Mouse (Mus musculus): ENCODE measurements at regions not wholly inside any gene's neighbourhood (a gene's known extent, or its start where the extent isn't known, plus 50 kb on each side); places are given as distances from the start of the nearest gene placed in this dataset.
A peak's percentile ranks its signal among the peaks of the same experiment; 100 is the strongest.

GRCm38 (mm10) chr2:146625166-146625751 is 113.1 kb upstream of the Ralgapa2 start:
- TF ChIP-seq CTCF (IDR thresholded peaks at IDR 0.05; ENCODE audit: low read depth, low read length) (no peak), POLR2A (IDR thresholded peaks at IDR 0.05; ENCODE audit: extremely low read depth, insufficient read depth, low read length) (no peak)
- H3K27me3 ChIP-seq (ENCODE audit: control insufficient read depth, insufficient read depth, low read length), result no peaks in the 10 kb centered on the region
- no peaks in the 10 kb centered on the region for H3K4me1 ChIP-seq (ENCODE audit: control insufficient read depth, insufficient read depth, low read length)
- no peak overlapping the region for H3K9ac ChIP-seq (ENCODE audit: low read depth, low read length)
- H3K79me2 ChIP-seq (ENCODE audit: control insufficient read depth, insufficient read depth, low read length), result no peaks in the 10 kb centered on the region
- no peak for DNase-seq (ENCODE audit: extremely low read depth, low read depth, low spot score)
- WGBS, result 67% methylated on average over 5 of the region's 5 CpGs
- no peak overlapping the region for H3K4me3 ChIP-seq (ENCODE audit: insufficient read depth, low read depth, low read length)
- no peak overlapping the region for H3K27ac ChIP-seq (replicated peaks; ENCODE audit: insufficient read depth, low read depth, low read length)
- H3K36me3 ChIP-seq (ENCODE audit: control insufficient read depth, insufficient read depth, low read length), result no peaks in the 10 kb centered on the region

GRCm38 (mm10) chr2:146626531-146626930 is 114.4 kb upstream of the Ralgapa2 start:
- Histone ChIP-seq H3K4me1 (ENCODE audit: control insufficient read depth, insufficient read depth, low read length) (no peaks in the 10 kb centered on the region), H3K27me3 (ENCODE audit: control insufficient read depth, insufficient read depth, low read length) (no peaks in the 10 kb centered on the region), H3K4me3 (ENCODE audit: insufficient read depth, low read depth, low read length) (no peak overlapping the region), H3K36me3 (ENCODE audit: control insufficient read depth, insufficient read depth, low read length) (no peaks in the 10 kb centered on the region), H3K27ac (replicated peaks; ENCODE audit: insufficient read depth, low read depth, low read length) (no peak overlapping the region), H3K79me2 (ENCODE audit: control insufficient read depth, insufficient read depth, low read length) (no peaks in the 10 kb centered on the region), H3K9ac (ENCODE audit: low read depth, low read length) (no peak overlapping the region)
- DNase-seq (ENCODE audit: extremely low read depth, low read depth, low spot score), result peak; percentile 39
- TF ChIP-seq CTCF (IDR thresholded peaks at IDR 0.05; ENCODE audit: low read depth, low read length) (no peak), POLR2A (IDR thresholded peaks at IDR 0.05; ENCODE audit: extremely low read depth, insufficient read depth, low read length) (no peak)
- 20% methylated on average over 1 of the region's 1 CpGs for WGBS

GRCm38 (mm10) chr2:146630179-146630578 is 118.0 kb upstream of the Ralgapa2 start:
- 67% methylated on average over 3 of the region's 3 CpGs for WGBS
- no peak for TF ChIP-seq CTCF (IDR thresholded peaks at IDR 0.05; ENCODE audit: low read depth, low read length)
- TF ChIP-seq POLR2A (IDR thresholded peaks at IDR 0.05; ENCODE audit: extremely low read depth, insufficient read depth, low read length), result no peak

DNA sequence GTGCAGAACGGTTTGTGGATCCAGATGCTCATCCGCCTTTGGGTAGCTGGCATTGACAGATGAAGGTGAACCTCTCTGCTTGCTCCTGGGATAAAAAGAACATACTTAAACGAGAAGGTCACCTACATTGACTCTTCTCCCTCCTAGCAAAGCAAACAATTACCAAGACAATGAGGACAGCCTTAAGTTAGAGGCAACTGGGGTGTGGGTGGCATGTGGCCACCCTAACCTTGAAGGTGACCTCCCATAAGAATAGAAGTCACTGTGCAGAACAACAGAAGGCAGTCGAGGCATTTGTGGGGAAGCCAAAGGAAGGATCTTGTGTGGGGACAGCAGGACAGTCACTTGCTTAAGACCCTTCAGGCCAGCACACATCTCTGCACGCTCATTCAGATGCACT is 119.0 kb upstream of the Ralgapa2 start:
- no peak for DNase-seq (ENCODE audit: extremely low read depth, low read depth, low spot score)
- Histone ChIP-seq H3K27ac (replicated peaks; ENCODE audit: insufficient read depth, low read depth, low read length) (no peak overlapping the region), H3K9ac (ENCODE audit: low read depth, low read length) (no peak overlapping the region), H3K4me3 (ENCODE audit: insufficient read depth, low read depth, low read length) (no peak overlapping the region), H3K79me2 (ENCODE audit: control insufficient read depth, insufficient read depth, low read length) (no peaks in the 10 kb centered on the region), H3K36me3 (ENCODE audit: control insufficient read depth, insufficient read depth, low read length) (no peaks in the 10 kb centered on the region), H3K4me1 (ENCODE audit: control insufficient read depth, insufficient read depth, low read length) (no peaks in the 10 kb centered on the region), H3K27me3 (ENCODE audit: control insufficient read depth, insufficient read depth, low read length) (no peaks in the 10 kb centered on the region)
- WGBS, result 69% methylated on average over 5 of the region's 5 CpGs
- TF ChIP-seq POLR2A (IDR thresholded peaks at IDR 0.05; ENCODE audit: extremely low read depth, insufficient read depth, low read length), result no peak
- no peak for TF ChIP-seq CTCF (IDR thresholded peaks at IDR 0.05; ENCODE audit: low read depth, low read length)

More at GRCm38 (mm10) chr2:146630179-146630578, 118.0 kb upstream of the Ralgapa2 start:
- Histone ChIP-seq H3K4me3 (ENCODE audit: insufficient read depth, low read depth, low read length) (no peak overlapping the region), H3K4me1 (ENCODE audit: control insufficient read depth, insufficient read depth, low read length) (no peaks in the 10 kb centered on the region), H3K27ac (replicated peaks; ENCODE audit: insufficient read depth, low read depth, low read length) (no peak overlapping the region), H3K36me3 (ENCODE audit: control insufficient read depth, insufficient read depth, low read length) (no peaks in the 10 kb centered on the region), H3K9ac (ENCODE audit: low read depth, low read length) (no peak overlapping the region), H3K79me2 (ENCODE audit: control insufficient read depth, insufficient read depth, low read length) (no peaks in the 10 kb centered on the region), H3K27me3 (ENCODE audit: control insufficient read depth, insufficient read depth, low read length) (no peaks in the 10 kb centered on the region)
- no peak for DNase-seq (ENCODE audit: extremely low read depth, low read depth, low spot score)

DNA sequence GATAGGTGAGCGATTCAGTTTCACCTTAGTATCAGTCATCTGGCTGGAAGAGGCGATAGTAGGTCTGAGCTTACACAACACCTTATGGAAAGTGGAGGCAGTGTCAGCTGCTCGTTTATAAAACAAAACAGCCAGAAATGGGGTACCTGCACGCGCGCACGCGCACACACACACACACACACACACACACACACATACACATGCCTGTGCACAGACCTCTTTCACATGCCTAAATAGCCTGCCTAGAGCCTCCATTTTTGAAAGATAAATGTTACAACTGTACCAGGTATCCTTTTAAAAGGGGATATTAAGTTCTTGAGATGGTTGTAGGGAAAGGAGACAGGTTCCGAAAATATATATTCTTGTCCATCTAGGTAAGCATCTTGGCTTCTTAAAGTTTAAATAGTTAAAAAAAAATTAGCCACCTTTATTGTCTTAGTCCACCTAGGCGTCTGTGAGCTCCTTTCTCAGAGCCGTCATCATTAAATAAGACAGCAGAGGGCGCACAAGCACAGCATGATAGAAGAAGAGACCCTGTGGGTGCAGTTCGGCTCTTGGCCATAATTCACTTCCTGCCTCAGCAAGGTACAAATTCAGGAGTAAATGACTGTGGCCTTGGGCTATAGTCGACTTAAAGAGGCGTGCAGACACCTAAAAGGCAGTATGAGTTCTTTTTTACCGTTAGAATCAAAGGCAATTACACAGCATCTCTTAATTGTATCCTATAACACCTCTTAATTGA is 121.4 kb upstream of the Ralgapa2 start:
- peak; percentile 52; the same call in 1 of the 2 replicates for TF ChIP-seq CTCF (IDR thresholded peaks at IDR 0.05; ENCODE audit: low read depth, low read length)
- no peak for TF ChIP-seq POLR2A (IDR thresholded peaks at IDR 0.05; ENCODE audit: extremely low read depth, insufficient read depth, low read length)
- Histone ChIP-seq H3K4me1 (ENCODE audit: control insufficient read depth, insufficient read depth, low read length) (no peaks in the 10 kb centered on the region), H3K4me3 (ENCODE audit: insufficient read depth, low read depth, low read length) (no peak overlapping the region), H3K36me3 (ENCODE audit: control insufficient read depth, insufficient read depth, low read length) (no peaks in the 10 kb centered on the region), H3K27ac (replicated peaks; ENCODE audit: insufficient read depth, low read depth, low read length) (no peak overlapping the region), H3K27me3 (ENCODE audit: control insufficient read depth, insufficient read depth, low read length) (no peaks in the 10 kb centered on the region), H3K9ac (ENCODE audit: low read depth, low read length) (no peak overlapping the region), H3K79me2 (ENCODE audit: control insufficient read depth, insufficient read depth, low read length) (no peaks in the 10 kb centered on the region)
- 47% methylated on average over 16 of the region's 16 CpGs for WGBS
- DNase-seq (ENCODE audit: extremely low read depth, low read depth, low spot score), result peak; percentile 28

- no peaks in the 10 kb centered on the region for H3K27me3 ChIP-seq (ENCODE audit: control insufficient read depth, insufficient read depth, low read length)
- no peaks in the 10 kb centered on the region for H3K36me3 ChIP-seq (ENCODE audit: control insufficient read depth, insufficient read depth, low read length)
- no peak for DNase-seq (ENCODE audit: extremely low read depth, low read depth, low spot score)
- TF ChIP-seq POLR2A (IDR thresholded peaks at IDR 0.05; ENCODE audit: extremely low read depth, insufficient read depth, low read length) (no peak), CTCF (IDR thresholded peaks at IDR 0.05; ENCODE audit: low read depth, low read length) (no peak)
- H3K4me1 ChIP-seq (ENCODE audit: control insufficient read depth, insufficient read depth, low read length), result no peaks in the 10 kb centered on the region
- H3K27ac ChIP-seq (replicated peaks; ENCODE audit: insufficient read depth, low read depth, low read length), result no peak overlapping the region
- H3K79me2 ChIP-seq (ENCODE audit: control insufficient read depth, insufficient read depth, low read length), result no peaks in the 10 kb centered on the region
- H3K4me3 ChIP-seq (ENCODE audit: insufficient read depth, low read depth, low read length), result no peak overlapping the region
- 57% methylated on average over 5 of the region's 5 CpGs for WGBS
- no peak overlapping the region for H3K9ac ChIP-seq (ENCODE audit: low read depth, low read length)
Observed at GRCm38 (mm10) chr2:146637573-146637972, 125.4 kb upstream of the Ralgapa2 start.
